Mouse (Mus musculus) embryonic facial prominence, embryonic 14.5 days (tissue): ENCODE measurements around the gene Def6. TPM values are rescaled to one million over a fixed set of nuclear protein-coding genes. Genes with fewer than 3 reads are reported as not detected.

Experiments used
- ATAC-seq: fragments of 200-750 bp; cut with Nextera tagmentation; 2 replicates; pipeline ENCODE4 v1.8.0; 2017; ENCODE audit warnings: low read depth, moderate number of reproducible peaks, moderate TSS enrichment
- DNase-seq: peaks from one replicate; pipeline ENCODE4 v3.0.0-alpha.2; 2015; ENCODE audit warnings: low spot score
- H3K27ac ChIP-seq: fragments of 300-500 bp; sonication (generic); replicated peaks from 2 replicates; pipeline ENCODE4 v1.5.1; 2014; ENCODE audit warnings: low read depth, mild to moderate bottlenecking, low read length, moderate library complexity
- H3K27me3 ChIP-seq: fragments of 300-500 bp; sonication (generic); replicated peaks from 2 replicates; pipeline ENCODE4 v1.6.1; 2014; ENCODE audit warnings: low read length; ENCODE audit not compliant: control insufficient read depth, insufficient read depth
- H3K36me3 ChIP-seq: fragments of 300-500 bp; sonication (generic); 2 replicates; pipeline ENCODE4 v1.6.1; 2014; ENCODE audit warnings: low read length, mixed read lengths; ENCODE audit not compliant: control insufficient read depth, insufficient read depth
- H3K4me1 ChIP-seq: fragments of 300-500 bp; sonication (generic); 2 replicates; pipeline ENCODE4 v1.6.1; 2014; ENCODE audit warnings: antibody characterized with exemption, low read length; ENCODE audit not compliant: control insufficient read depth, insufficient read depth
- H3K4me2 ChIP-seq: fragments of 300-500 bp; sonication (generic); 2 replicates; pipeline ENCODE4 v1.6.1; 2014; ENCODE audit warnings: low read depth, mild to moderate bottlenecking, low read length, moderate library complexity, mixed read lengths
- H3K4me3 ChIP-seq: fragments of 300-500 bp; sonication (generic); 2 replicates; pipeline ENCODE4 v1.5.1; 2014; ENCODE audit warnings: low read depth, mild to moderate bottlenecking, low read length
- H3K9ac ChIP-seq: fragments of 300-500 bp; sonication (generic); 2 replicates; pipeline ENCODE4 v1.6.1; 2014; ENCODE audit warnings: low read depth, mild to moderate bottlenecking, low read length, moderate library complexity, mixed read lengths
- H3K9me3 ChIP-seq: fragments of 300-500 bp; sonication (generic); 2 replicates; pipeline ENCODE4 v1.6.1; 2016; ENCODE audit warnings: low read length; ENCODE audit not compliant: control insufficient read depth
- WGBS: fragments of 180-500 bp; shearing (Covaris S2); extraction: QIAGEN DNeasy Blood & Tissue Kit; methylation state at CpG from one replicate; pipeline ENCODE4 v1.1.7; 2014; 5-methylcytosine and 5-hydroxymethylcytosine counted together
- polyA plus RNA-seq: library from polyadenylated mRNA; unstranded; fragments of >200 nt; fragmentation: Nextera tagmentation; extraction: Ambion mirVana; gene quantifications from 2 replicates; pipeline ENCODE4 v1.2.1, GENCODE M21; 2014

Gene Def6
- polyA plus RNA-seq, 1 experiment from 2014 or later: 9.4 TPM

DNA sequence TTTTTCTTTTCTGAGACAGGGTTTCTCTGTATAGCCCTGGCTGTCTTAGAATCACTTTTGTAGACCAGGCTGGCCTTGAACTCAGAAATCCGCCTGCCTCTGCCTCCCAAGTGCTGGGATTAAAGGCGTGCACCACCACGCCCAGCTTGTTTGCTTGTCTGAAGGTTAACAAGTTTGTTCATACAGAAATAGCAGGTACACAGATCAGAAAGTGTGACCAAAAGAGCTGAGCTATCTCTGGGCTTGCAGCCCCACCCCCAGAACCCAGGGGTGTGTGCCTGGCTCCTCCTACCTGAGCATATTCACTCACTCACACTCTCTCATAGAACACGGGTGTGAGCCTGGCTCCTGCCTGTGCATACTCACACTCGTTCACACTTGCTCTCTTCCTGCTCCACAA, 59.7 kb downstream of the Def6 start:
- Histone ChIP-seq H3K27ac (no peak overlapping the region), H3K4me3 (no peak overlapping the region), H3K4me2 (no peak overlapping the region), H3K9ac (no peak overlapping the region), H3K9me3 (no peaks in the 10 kb centered on the region), H3K36me3 (no peaks in the 10 kb centered on the region), H3K4me1 (no peaks in the 10 kb centered on the region), H3K27me3 (no peaks in the 10 kb centered on the region)
- 83% methylated on average over 5 of the region's 5 CpGs for WGBS
- DNase-seq (no peak), ATAC-seq (no peak)

DNA sequence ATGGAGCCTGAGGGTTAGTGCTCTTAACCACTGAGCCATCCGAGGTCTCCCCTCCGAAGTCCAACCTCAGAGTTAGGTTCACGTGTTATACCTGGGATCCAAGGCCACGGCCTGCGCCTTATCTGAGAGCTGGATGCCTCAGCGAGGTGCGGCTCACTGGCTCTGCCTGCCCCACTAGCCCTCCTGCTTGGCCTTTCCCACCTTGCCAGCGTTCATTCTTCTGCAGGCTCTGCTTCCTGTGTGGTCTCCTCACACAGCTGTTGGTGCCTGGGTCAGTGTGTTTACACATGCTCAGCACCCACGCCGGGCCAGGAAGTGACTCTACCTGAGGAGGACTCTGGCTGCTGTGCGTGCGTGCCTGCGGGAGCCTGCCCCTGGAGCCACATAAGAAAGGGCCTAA, 62.6 kb downstream of the Def6 start:
- Histone ChIP-seq H3K27me3 (no peaks in the 10 kb centered on the region), H3K4me3 (no peak overlapping the region), H3K9ac (no peak overlapping the region), H3K4me2 (no peak overlapping the region), H3K27ac (no peak overlapping the region), H3K9me3 (no peaks in the 10 kb centered on the region), H3K36me3 (no peaks in the 10 kb centered on the region), H3K4me1 (no peaks in the 10 kb centered on the region)
- WGBS: 66% methylated on average over 13 of the region's 13 CpGs
- no peak for ATAC-seq
- no peak for DNase-seq

DNA sequence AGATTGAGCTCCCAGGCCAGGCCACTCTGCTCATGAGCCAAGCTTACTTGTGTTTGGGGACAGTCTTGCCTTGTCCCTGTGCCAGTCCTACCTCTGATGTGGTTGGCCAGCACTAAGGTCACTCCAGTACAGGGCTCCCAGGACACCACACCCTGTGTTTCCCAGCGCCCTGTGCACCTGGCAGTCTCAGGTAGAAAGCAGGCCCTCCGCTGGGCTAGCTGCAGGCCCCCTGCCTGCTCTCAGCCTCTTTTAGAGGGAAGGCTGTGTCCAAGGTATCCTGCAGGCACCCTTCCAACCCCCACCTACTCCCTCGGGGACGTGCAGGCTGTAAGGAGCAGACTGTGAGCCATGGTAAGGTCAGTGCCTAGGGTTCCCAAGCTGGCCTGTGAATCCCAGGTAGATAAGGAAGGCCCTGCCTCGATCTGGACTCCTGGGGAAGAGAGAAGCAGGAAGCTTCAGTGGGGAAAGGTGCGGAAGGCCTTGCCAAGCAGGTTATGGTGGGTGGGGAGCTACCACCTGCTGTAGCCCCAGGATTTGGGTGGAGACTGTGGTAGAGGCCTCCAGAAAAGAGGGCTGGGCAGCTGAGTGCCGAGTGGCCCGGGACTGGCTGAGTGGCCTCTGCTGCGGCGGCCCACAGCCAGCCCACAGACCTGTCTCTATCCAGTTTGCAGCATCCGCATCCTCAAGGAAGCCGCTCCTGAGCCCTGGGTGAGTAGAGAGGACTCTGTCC, 64.1 kb downstream of the Def6 start:
- H3K9me3 ChIP-seq: no peaks in the 10 kb centered on the region
- H3K4me2 ChIP-seq: no peak overlapping the region
- no peak for DNase-seq
- H3K36me3 ChIP-seq: no peaks in the 10 kb centered on the region
- ATAC-seq: no peak
- H3K27me3 ChIP-seq: no peaks in the 10 kb centered on the region
- 80% methylated on average over 8 of the region's 12 CpGs for WGBS
- H3K4me1 ChIP-seq: no peaks in the 10 kb centered on the region
- no peak overlapping the region for H3K4me3 ChIP-seq
- no peak overlapping the region for H3K27ac ChIP-seq
- no peak overlapping the region for H3K9ac ChIP-seq

DNA sequence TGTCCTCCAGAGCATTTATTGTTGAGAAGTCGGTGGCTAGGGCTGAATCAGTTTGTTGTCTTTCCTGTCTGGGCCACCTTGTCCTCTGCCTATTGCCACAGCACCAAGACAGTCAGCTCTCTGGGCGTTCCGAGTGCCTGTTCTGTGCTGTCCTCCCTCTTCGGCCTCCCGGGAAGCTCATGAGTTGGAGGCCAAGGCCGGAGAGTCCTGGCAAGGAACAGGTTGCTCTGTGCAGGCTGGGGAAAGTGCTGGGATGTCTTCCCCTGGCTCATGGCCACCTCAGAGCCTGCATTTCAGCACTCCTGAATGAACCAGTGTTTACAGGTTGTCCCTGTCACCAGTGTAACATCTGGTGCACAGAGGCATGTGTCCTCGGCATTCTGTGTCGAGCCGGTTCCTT, 64.7 kb downstream of the Def6 start:
- no peak for DNase-seq
- no peak overlapping the region for H3K4me2 ChIP-seq
- WGBS: 71% methylated on average over 9 of the region's 9 CpGs
- H3K4me3 ChIP-seq: no peak overlapping the region
- H3K27ac ChIP-seq: 0 out of 2 replicates have a peak overlapping the region, but pooled peaks have one; percentile 33
- no peaks in the 10 kb centered on the region for H3K4me1 ChIP-seq
- H3K36me3 ChIP-seq: no peaks in the 10 kb centered on the region
- H3K9ac ChIP-seq: no peak overlapping the region
- H3K27me3 ChIP-seq: no peaks in the 10 kb centered on the region
- H3K9me3 ChIP-seq: no peaks in the 10 kb centered on the region
- no peak for ATAC-seq

DNA sequence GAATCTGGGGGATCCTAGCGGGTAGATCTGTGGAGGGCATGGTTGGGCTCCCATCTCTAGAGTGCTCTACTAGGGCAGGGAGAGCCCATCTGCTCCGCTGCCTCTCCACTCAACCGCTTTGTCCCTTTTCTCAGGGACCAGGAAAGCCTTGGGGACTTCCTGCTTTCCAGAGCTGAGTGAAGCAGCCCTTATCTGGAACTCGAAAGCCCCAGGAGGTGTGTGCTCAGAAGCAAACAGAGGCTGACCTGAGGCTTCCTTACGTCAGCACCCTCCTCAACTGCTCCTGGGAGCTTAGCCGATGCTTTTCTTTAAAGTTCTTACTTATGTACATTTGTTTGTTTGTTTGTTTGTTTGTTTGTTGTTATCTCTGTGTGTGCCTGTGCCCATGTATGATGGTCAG, 65.3 kb downstream of the Def6 start:
- Histone ChIP-seq H3K4me3 (no peak overlapping the region), H3K9ac (no peak overlapping the region), H3K4me2 (no peak overlapping the region), H3K27me3 (no peaks in the 10 kb centered on the region), H3K27ac (no peak overlapping the region), H3K4me1 (no peaks in the 10 kb centered on the region), H3K36me3 (no peaks in the 10 kb centered on the region), H3K9me3 (no peaks in the 10 kb centered on the region)
- DNase-seq (no peak), ATAC-seq (no peak)
- 79% methylated on average over 6 of the region's 6 CpGs for WGBS

DNA sequence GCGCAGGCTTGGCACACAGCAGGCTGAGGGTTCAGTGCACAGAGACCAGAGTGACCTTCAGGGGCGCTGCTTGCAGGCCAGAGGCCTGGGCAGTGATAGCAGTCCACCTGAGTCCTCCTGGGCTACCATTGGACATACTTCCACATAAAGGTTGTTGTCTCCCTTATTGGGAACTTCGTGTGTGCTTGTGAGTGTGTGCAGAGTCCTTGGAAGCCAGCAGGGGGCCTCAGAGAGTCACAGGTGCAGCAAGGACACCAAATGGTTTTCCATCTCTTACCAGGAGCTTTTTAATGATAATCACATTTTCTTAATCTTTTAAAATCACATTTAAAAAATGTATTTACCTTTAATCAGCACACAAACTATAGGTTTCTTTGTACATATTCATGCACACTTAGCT, 67.2 kb downstream of the Def6 start:
- peaks cover 2% of the 10 kb centered on the region; the same call in 1 of the 2 replicates for H3K4me1 ChIP-seq
- H3K9ac ChIP-seq: no peak overlapping the region
- H3K27ac ChIP-seq: no peak overlapping the region
- DNase-seq (no peak), ATAC-seq (no peak)
- H3K4me3 ChIP-seq: no peak overlapping the region
- no peaks in the 10 kb centered on the region for H3K27me3 ChIP-seq
- no peaks in the 10 kb centered on the region for H3K9me3 ChIP-seq
- no peaks in the 10 kb centered on the region for H3K36me3 ChIP-seq
- 76% methylated on average over 3 of the region's 3 CpGs for WGBS
- H3K4me2 ChIP-seq: no peak overlapping the region

DNA sequence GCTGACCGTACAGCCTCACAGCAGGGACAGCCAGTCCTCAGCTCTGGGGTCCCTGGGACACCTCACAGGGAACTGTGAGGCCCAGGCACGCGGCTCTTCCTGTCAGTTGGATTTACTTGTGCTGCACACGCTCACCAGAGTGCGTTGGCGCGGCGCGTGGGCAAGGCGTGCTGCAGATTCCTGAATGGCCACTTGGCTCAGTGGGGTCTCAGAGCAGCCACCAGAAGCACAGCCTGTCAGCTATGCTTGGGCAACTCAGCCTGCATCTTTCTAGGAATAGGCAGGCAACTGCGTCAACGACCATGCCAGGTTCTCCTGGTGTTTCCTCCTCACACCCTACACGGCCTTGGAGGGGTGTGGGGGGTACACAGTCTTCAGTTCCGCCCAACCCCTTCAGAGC, 69.6 kb downstream of the Def6 start:
- Histone ChIP-seq H3K27me3 (no peaks in the 10 kb centered on the region), H3K27ac (no peak overlapping the region), H3K4me2 (no peak overlapping the region), H3K36me3 (no peaks in the 10 kb centered on the region), H3K9me3 (no peaks in the 10 kb centered on the region), H3K9ac (no peak overlapping the region), H3K4me1 (peaks cover 7% of the 10 kb centered on the region; the same call in 1 of the 2 replicates), H3K4me3 (no peak overlapping the region)
- no peak for ATAC-seq
- no peak for DNase-seq
- 75% methylated on average over 13 of the region's 14 CpGs for WGBS

DNA sequence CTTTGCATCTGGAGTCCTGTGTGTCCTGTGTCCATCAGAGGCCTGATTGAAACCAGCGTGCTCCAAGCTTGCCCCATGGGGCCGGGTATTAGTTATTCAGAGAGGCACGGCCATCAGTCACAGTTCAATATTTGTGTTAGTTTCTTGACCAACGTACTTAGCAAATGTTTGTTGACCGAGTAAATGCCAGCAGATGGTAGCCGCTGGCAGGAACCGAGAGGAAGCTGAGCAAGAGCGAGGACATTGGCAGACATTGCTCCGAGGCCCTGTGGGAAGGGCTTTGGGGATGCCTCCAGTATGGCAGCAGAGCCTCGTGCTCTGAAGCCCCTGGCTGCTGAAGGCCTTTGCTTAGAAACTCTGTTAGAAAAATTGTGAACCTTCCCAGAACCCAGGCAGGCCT, 70.1 kb downstream of the Def6 start:
- peaks cover 7% of the 10 kb centered on the region; the same call in 1 of the 2 replicates for H3K4me1 ChIP-seq
- no peaks in the 10 kb centered on the region for H3K9me3 ChIP-seq
- H3K4me3 ChIP-seq: no peak overlapping the region
- WGBS: 65% methylated on average over 10 of the region's 10 CpGs
- no peaks in the 10 kb centered on the region for H3K36me3 ChIP-seq
- no peak overlapping the region for H3K4me2 ChIP-seq
- no peak overlapping the region for H3K27ac ChIP-seq
- H3K27me3 ChIP-seq: no peaks in the 10 kb centered on the region
- ATAC-seq (no peak), DNase-seq (no peak)
- no peak overlapping the region for H3K9ac ChIP-seq

DNA sequence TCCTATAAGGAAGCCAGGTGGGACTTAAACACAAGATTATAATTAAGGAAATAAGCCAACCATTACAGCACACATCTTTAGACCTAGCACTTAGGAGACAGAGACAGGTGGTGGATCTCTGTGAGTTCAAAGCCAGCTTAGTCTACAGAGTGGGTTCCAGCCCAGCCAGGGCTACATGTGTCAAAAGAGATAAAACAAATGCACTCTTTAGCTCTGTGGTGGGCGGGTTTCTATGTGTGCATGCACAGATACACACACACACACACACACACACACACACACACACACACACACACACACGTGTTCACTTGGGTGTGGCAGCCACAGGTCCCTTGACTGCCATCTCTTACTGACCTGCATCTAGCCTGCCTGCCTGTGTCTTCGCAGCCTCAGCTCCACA, 70.6 kb downstream of the Def6 start:
- H3K36me3 ChIP-seq: no peaks in the 10 kb centered on the region
- H3K4me1 ChIP-seq: peaks cover 7% of the 10 kb centered on the region; the same call in 1 of the 2 replicates
- no peaks in the 10 kb centered on the region for H3K27me3 ChIP-seq
- no peaks in the 10 kb centered on the region for H3K9me3 ChIP-seq
- H3K9ac ChIP-seq: no peak overlapping the region
- no peak for DNase-seq
- H3K27ac ChIP-seq: no peak overlapping the region
- 73% methylated on average over 3 of the region's 3 CpGs for WGBS
- ATAC-seq: no peak
- no peak overlapping the region for H3K4me3 ChIP-seq
- H3K4me2 ChIP-seq: no peak overlapping the region
